Mouse (Mus musculus) testis, adult 2 months (tissue): Measurements from ENCODE around the gene Cebpa. TPM values are rescaled to one million over a fixed set of nuclear protein-coding genes. Genes with fewer than 3 reads are reported as not detected.

Experiments used
- H3K27ac ChIP-seq: fragments of 200-500 bp; 2 replicates; pipeline ENCODE4 v1.5.1; 2012; ENCODE audit warnings: low read depth, low read length; ENCODE audit not compliant: control insufficient read depth, insufficient read depth
- H3K27me3 ChIP-seq: fragments of 200-500 bp; 2 replicates; pipeline ENCODE4 v1.6.1; 2012; ENCODE audit warnings: mild to moderate bottlenecking, low read length, moderate library complexity; ENCODE audit not compliant: control insufficient read depth, insufficient read depth
- H3K36me3 ChIP-seq: fragments of 200-500 bp; 2 replicates; pipeline ENCODE4 v1.6.1; 2012; ENCODE audit warnings: mild to moderate bottlenecking, low read length; ENCODE audit not compliant: control insufficient read depth, insufficient read depth
- H3K4me1 ChIP-seq: fragments of 200-500 bp; 2 replicates; pipeline ENCODE4 v1.6.1; 2012; ENCODE audit warnings: low read length; ENCODE audit not compliant: control insufficient read depth, insufficient read depth
- H3K4me3 ChIP-seq: fragments of 200-500 bp; 2 replicates; pipeline ENCODE4 v1.5.1; 2012; ENCODE audit warnings: low read depth, mild to moderate bottlenecking, low read length, moderate library complexity, mixed read lengths; ENCODE audit not compliant: control insufficient read depth
- CTCF ChIP-seq: fragments of 200-500 bp; IDR thresholded peaks from 2 replicates; pipeline ENCODE4 v1.5.1; 2012; ENCODE audit warnings: low read depth, mild to moderate bottlenecking, inconsistent platforms, low read length, moderate library complexity; ENCODE audit not compliant: control insufficient read depth, insufficient read depth, insufficient replicate concordance
- POLR2A ChIP-seq: fragments of 200-500 bp; IDR thresholded peaks from 2 replicates; pipeline ENCODE4 v1.6.1; 2012; ENCODE audit warnings: low read depth, mild to moderate bottlenecking, inconsistent platforms, low read length, moderate library complexity; ENCODE audit not compliant: control insufficient read depth
- polyA plus RNA-seq: library from polyadenylated mRNA; depleted of rRNA; stranded (reverse); fragments of >200 nt; gene quantifications from 2 replicates; pipeline ENCODE4 v1.2.3, GENCODE M21; 2012

The Cebpa gene
- polyA plus RNA-seq, 1 experiment = 1.7 TPM

GRCm38 (mm10) chr7:35137524-35137923 is 18.4 kb downstream of the Cebpa start:
- no peak overlapping the region for H3K4me3 ChIP-seq
- no peaks in the 10 kb centered on the region for H3K27me3 ChIP-seq
- TF ChIP-seq POLR2A = no peak
- no peak for TF ChIP-seq CTCF
- H3K4me1 ChIP-seq = no peaks in the 10 kb centered on the region
- no peak overlapping the region for H3K27ac ChIP-seq
- H3K36me3 ChIP-seq = no peaks in the 10 kb centered on the region

DNA sequence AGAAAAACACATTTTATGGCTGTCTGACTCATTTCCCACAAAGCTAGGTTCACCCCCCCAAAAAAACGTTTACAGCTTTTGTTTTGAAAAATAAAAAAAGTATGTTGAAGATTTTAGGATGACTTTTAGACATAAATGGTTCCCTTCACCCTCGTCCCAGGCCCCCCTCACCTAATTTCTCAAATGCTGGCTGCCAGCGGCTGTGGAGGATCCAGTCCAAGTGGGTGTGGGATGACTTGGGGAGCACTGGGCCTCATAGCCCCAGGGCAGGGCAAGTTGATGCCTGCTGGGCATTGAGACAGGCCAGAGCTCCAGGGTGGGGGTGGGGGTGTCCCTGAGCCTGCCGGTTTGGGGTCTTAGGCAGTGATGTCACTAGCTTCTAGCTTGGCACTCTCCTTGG is 19.4 kb downstream of the Cebpa start:
- Histone ChIP-seq H3K4me1 (no peaks in the 10 kb centered on the region; the same call in 1 of the 2 replicates), H3K4me3 (no peak overlapping the region), H3K27me3 (no peaks in the 10 kb centered on the region), H3K27ac (no peak overlapping the region), H3K36me3 (no peaks in the 10 kb centered on the region)
- TF ChIP-seq POLR2A = no peak
- TF ChIP-seq CTCF = no peak

DNA sequence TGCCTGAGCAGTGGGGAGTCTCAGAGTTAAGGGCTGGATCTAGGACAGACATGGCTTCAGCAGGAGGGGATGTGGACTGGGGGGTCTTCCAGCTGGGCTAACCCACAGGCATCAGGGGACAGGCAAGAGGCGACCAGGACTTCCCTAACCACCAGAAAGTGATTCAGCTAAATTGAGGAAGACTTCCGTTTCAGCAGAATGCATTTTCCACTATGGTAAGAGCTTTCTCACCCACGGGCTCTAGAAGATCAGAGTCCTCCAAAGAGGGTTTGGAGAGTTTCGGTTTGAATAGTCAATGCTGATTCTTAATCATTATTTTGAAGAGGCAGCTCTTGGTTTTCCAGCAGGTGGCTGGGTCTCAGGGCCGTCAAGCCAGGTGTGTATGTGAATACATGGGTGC is 20.8 kb downstream of the Cebpa start:
- TF ChIP-seq CTCF = no peak
- no peak for TF ChIP-seq POLR2A
- H3K36me3 ChIP-seq = no peaks in the 10 kb centered on the region
- no peaks in the 10 kb centered on the region for H3K27me3 ChIP-seq
- H3K27ac ChIP-seq = no peak overlapping the region
- no peaks in the 10 kb centered on the region; the same call in 1 of the 2 replicates for H3K4me1 ChIP-seq
- no peak overlapping the region for H3K4me3 ChIP-seq

- H3K4me3 ChIP-seq = no peak overlapping the region
- H3K27me3 ChIP-seq = no peaks in the 10 kb centered on the region
- no peak overlapping the region for H3K27ac ChIP-seq
Measured at GRCm38 (mm10) chr7:35141519-35141918, 22.4 kb downstream of the Cebpa start.

DNA sequence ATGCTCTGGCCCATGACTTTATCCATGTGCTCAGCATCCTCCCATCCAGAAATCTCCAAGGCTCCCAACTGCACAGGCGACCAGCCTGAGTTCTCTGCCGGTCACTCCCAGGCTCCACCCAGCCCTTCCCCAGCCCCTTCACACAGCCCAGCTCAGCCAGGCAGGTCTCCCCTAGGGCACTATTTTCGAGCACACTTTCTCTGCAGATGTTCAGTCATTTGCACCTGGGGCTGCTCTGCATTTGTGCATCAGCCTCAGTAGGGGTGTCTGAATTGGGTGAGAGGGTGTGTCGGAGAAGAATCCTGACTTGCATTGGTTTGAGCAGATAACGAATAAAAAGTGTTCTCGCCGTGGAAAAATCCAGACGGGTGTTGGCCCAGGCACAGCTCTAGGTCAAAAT is 23.4 kb downstream of the Cebpa start:
- Histone ChIP-seq H3K4me1 (no peaks in the 10 kb centered on the region; the same call in 1 of the 2 replicates), H3K36me3 (no peaks in the 10 kb centered on the region), H3K4me3 (no peak overlapping the region), H3K27me3 (no peaks in the 10 kb centered on the region), H3K27ac (no peak overlapping the region)
- no peak for TF ChIP-seq POLR2A
- TF ChIP-seq CTCF = no peak

More at GRCm38 (mm10) chr7:35141519-35141918, 22.4 kb downstream of the Cebpa start:
- TF ChIP-seq POLR2A (no peak), CTCF (no peak)
- no peaks in the 10 kb centered on the region for H3K36me3 ChIP-seq
- no peaks in the 10 kb centered on the region; the same call in 1 of the 2 replicates for H3K4me1 ChIP-seq

- Histone ChIP-seq H3K27ac (no peak overlapping the region), H3K27me3 (no peaks in the 10 kb centered on the region), H3K36me3 (no peaks in the 10 kb centered on the region), H3K4me1 (no peaks in the 10 kb centered on the region; the same call in 1 of the 2 replicates), H3K4me3 (no peak overlapping the region)
- no peak for TF ChIP-seq POLR2A
- no peak for TF ChIP-seq CTCF
Measured at GRCm38 (mm10) chr7:35143864-35144618, 24.9 kb downstream of the Cebpa start.

- no peaks in the 10 kb centered on the region; the same call in 1 of the 2 replicates for H3K4me1 ChIP-seq
Measured at GRCm38 (mm10) chr7:35145068-35145467, 26.0 kb downstream of the Cebpa start.

More at GRCm38 (mm10) chr7:35145068-35145467, 26.0 kb downstream of the Cebpa start:
- H3K27ac ChIP-seq = no peak overlapping the region
- no peaks in the 10 kb centered on the region for H3K27me3 ChIP-seq
- TF ChIP-seq POLR2A = no peak
- no peak for TF ChIP-seq CTCF
- no peaks in the 10 kb centered on the region for H3K36me3 ChIP-seq
- H3K4me3 ChIP-seq = no peak overlapping the region
